Mouse (Mus musculus) layer of hippocampus, adult 6 months (tissue): ENCODE results near the gene Smg5. TPM values are rescaled to one million over a fixed set of nuclear protein-coding genes. Genes with fewer than 3 reads are reported as not detected.

ENCODE experiments used
- long read RNA-seq, 2 experiments: library from polyadenylated mRNA; unstranded; transcript quantifications; one replicate each; pipeline ENCODE4 v2.0.0; 2019 to 2020
- polyA plus RNA-seq: library from polyadenylated mRNA; unstranded; fragments of <200 nt; fragmentation: Nextera tagmentation; gene quantifications from 2 replicates; pipeline ENCODE4 v1.2.3, GENCODE M21; 2021

The Smg5 gene
- 5.1 and 6.5 TPM in 2 replicates for polyA plus RNA-seq
- long read RNA-seq, experiment 1, full-length matches to known transcripts, result 5 of 14 reads
- long read RNA-seq, experiment 1, partial matches to known transcripts, result 6 of 14 reads
- long read RNA-seq, experiment 1, other reads (novel, unspliced or antisense), result 3 of 14 reads
- long read RNA-seq, experiment 2, full-length matches to known transcripts, result 23 of 50 reads
- long read RNA-seq, experiment 2, partial matches to known transcripts, result 18 of 50 reads
- long read RNA-seq, experiment 2, other reads (novel, unspliced or antisense), result 9 of 50 reads

GRCm38 (mm10) chr3:88336058-88337013 is at the start of gene Smg5, which contains the start of gene Tmem79:
Gene Smg5 (plus strand): TSS chr3:88336260.
Gene Tmem79 (minus strand): TSS chr3:88336148.

DNA sequence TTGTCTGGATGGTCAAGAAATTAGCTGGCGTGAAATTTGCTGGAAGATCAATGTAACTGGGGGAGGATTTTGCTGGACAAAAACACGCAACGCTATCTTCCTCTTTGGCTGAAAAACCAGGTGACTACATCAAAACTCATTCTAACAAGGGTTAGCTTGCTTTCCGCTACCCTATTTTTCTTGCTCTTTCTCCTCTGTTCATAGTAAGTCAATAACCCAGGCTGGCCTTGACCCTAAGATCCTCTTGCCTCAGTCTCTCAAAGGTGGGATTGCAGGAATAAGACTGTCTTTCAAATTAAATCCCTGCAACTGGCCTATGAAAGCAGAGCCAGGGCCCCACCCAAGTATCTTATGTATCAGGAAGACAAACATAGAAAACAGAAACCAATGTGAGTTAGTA is 49.0 kb upstream of the Smg5 start, which contains the start of gene Gm38392:
TSS of gene Gm38392 (minus strand) at position 101 of the 400 bp plus-strand sequence.

GRCm38 (mm10) chr3:88296561-88297318 is 39.3 kb upstream of the Smg5 start, which contains the start of the genes Tsacc and Cct3:
Gene Tsacc (minus strand): TSS chr3:88296999.
Gene Cct3 (plus strand): TSS chr3:88297116.

DNA sequence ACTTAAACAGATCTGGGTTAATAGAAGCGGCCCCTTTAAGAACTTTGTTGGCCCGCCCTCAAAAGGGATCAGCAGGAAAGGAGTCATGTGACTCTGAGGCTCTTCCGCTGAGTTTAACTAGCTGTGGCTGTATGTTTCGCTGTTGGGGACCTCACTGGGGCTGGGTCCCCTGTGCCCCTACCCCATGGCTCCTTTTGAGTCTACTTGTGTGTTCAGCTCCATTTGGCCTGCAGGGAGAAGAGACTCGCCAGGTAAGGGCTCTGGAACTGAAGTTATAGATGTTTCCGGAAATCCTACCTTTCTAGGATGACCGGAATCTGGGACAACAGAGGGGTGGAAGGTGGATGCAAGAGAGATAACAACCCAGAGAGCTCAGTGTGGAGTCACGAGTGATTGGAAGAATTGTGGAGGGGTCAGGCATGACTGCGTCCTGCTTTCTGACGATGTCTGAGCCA is 11.1 kb upstream of the Smg5 start, which contains the start of gene Glmp:
TSS of gene Glmp (plus strand) at position 73 of the 455 bp plus-strand sequence.

GRCm38 (mm10) chr3:88364337-88364736 is 28.3 kb downstream of the Smg5 start, which contains the start of gene Paqr6:
Gene Paqr6 (plus strand): TSS chr3:88364584.

GRCm38 (mm10) chr3:88372643-88373042 is 36.6 kb downstream of the Smg5 start, which contains the start of gene Bglap3:
Gene Bglap3 (minus strand): TSS chr3:88372743.

DNA sequence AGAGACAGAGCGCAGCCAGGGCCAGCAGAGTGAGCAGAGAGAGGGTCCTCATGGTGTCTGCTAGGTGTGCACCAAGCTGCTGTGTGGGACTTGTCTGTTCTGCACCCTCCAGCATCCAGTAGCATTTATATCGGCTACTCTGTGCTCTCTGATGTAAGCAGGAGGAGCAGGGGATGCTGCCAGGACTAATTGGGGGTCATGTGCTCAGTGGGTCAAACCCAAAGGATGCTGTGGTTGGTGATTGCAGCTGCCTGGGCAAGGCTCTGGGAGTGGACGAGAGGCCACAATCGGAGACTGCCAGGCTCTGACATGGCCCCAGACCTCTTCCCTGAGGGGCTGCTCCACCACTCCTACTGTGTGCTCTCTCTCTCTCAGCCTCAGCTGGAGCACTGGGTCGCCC is 42.5 kb downstream of the Smg5 start, which contains the start of gene Bglap2:
TSS of gene Bglap2 (minus strand) at position 101 of the 400 bp plus-strand sequence.

GRCm38 (mm10) chr3:88384364-88384763 is 48.3 kb downstream of the Smg5 start, which contains the start of gene Bglap:
Gene Bglap (minus strand): TSS chr3:88384464.

DNA sequence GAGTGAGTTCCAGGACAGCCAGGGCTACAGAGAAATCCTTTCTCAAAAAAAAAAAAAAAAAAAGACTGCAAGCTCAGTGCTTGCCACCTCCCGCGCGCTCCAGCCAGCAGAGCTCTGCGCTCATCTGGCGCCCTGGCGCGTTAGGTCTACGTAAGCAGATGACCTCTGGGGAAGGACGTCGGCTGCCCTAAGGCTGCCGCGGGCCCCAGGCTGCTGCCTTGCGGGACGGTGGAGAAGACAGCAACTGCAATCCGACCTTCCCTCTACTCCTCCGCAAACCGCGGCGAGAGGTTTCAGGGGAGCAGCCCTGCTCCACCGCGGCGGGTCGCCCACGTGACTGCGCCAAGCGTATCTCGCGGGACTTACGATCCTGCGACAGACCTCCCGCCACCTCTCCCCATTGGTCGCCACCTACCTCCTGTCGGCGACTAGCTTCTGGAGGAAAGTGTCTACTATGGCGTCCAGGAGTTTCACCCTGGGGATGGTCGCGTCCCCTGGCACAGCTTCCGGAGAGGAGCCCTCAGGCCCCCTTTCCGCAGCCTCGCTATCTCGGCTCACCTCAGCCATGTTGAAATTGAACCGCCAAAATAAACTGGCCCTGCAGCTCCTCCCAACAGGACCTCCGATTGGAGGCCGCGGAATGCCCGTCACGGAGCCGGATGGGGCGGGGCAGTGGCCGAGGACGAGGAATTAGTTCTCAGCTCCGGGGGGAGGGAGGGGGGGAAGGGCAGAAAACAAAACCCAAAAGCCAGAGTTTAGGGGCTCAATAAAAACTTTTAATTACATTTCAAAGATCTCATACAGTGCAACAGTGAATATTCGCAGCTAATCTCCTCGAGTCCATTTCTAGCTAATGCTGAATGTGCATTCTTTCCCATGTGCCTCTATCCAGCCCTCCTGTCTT is 73.9 kb downstream of the Smg5 start, which contains the start of gene Pmf1:
TSS of gene Pmf1 (minus strand) at position 591 of the 904 bp plus-strand sequence.

Other genes with a start within 250 kb of the Smg5 start
- 62.2 and 79.5 TPM in 2 replicates for gene Mef2d, start 193.9 kb upstream of the Smg5 start, polyA plus RNA-seq
- 0.11 TPM in 1 of 2 replicates, not detected in the other for gene Rhbg, start 81.6 kb upstream of the Smg5 start, polyA plus RNA-seq
- gene Gm38392, start 49.0 kb upstream of the Smg5 start, polyA plus RNA-seq, result 0.10 TPM in 1 of 2 replicates, not detected in the other
- gene Tsacc, start 39.3 kb upstream of the Smg5 start, polyA plus RNA-seq, result 3.9 and 4.6 TPM in 2 replicates
- gene Cct3, start 39.1 kb upstream of the Smg5 start, polyA plus RNA-seq, result 205 and 208 TPM in 2 replicates
- 180 and 195 TPM in 2 replicates for gene Glmp, start 11.2 kb upstream of the Smg5 start, polyA plus RNA-seq
- 0.83 and 0.92 TPM in 2 replicates for gene Tmem79, start 112 bp upstream of the Smg5 start, polyA plus RNA-seq
- 18.9 and 21.1 TPM in 2 replicates for gene Paqr6, start 28.3 kb downstream of the Smg5 start, polyA plus RNA-seq
- gene Bglap3, start 36.5 kb downstream of the Smg5 start, polyA plus RNA-seq, result not detected in 2 replicates
- gene Bglap2, start 42.4 kb downstream of the Smg5 start, polyA plus RNA-seq, result not detected in 2 replicates
- gene Bglap, start 48.2 kb downstream of the Smg5 start, polyA plus RNA-seq, result 0.48 TPM in 1 of 2 replicates, not detected in the other
- gene Pmf1, start 74.1 kb downstream of the Smg5 start, polyA plus RNA-seq, result 6.6 and 7.3 TPM in 2 replicates
- 40.4 and 41.6 TPM in 2 replicates for gene Slc25a44, start 88.9 kb downstream of the Smg5 start, polyA plus RNA-seq
- 9.7 and 10.8 TPM in 2 replicates for gene Sema4a, start 124.9 kb downstream of the Smg5 start, polyA plus RNA-seq
- 38.9 and 42.1 TPM in 2 replicates for gene Lmna, start 173.7 kb downstream of the Smg5 start, polyA plus RNA-seq
- 0.19 and 0.24 TPM in 2 replicates for gene Mex3a, start 196.1 kb downstream of the Smg5 start, polyA plus RNA-seq
- gene Rab25, start 212.0 kb downstream of the Smg5 start, polyA plus RNA-seq, result 0.14 TPM in 1 of 2 replicates, not detected in the other
- 126 and 151 TPM in 2 replicates for gene Lamtor2, start 216.8 kb downstream of the Smg5 start, polyA plus RNA-seq
- 12.7 and 13.2 TPM in 2 replicates for gene Ubqln4, start 217.5 kb downstream of the Smg5 start, polyA plus RNA-seq
- 214 and 223 TPM in 2 replicates for gene Ssr2, start 239.6 kb downstream of the Smg5 start, polyA plus RNA-seq